Mouse (Mus musculus): ENCODE measurements at regions not wholly inside any gene's neighbourhood (a gene's known extent, or its start where the extent isn't known, plus 50 kb on each side); places are given as distances from the start of the nearest gene placed in this dataset.
A peak's percentile ranks its signal among the peaks of the same experiment; 100 is the strongest.

- TF ChIP-seq CTCF (IDR thresholded peaks at IDR 0.05; ENCODE audit: low read depth), result no peak
- 53% methylated on average over 4 of the region's 4 CpGs for WGBS
- Histone ChIP-seq H3K4me3 (ENCODE audit: low read length) (no peak overlapping the region), H3K4me1 (ENCODE audit: insufficient read depth, low read length) (no peaks in the 10 kb centered on the region), H3K36me3 (ENCODE audit: insufficient read depth, low read length) (no peaks in the 10 kb centered on the region), H3K27me3 (ENCODE audit: insufficient read depth, low read length) (no peaks in the 10 kb centered on the region), H3K4me2 (ENCODE audit: low read depth, low read length) (no peak overlapping the region), H3K9ac (replicated peaks; ENCODE audit: low read length) (no peak overlapping the region), H3K9me3 (ENCODE audit: low read length) (no peaks in the 10 kb centered on the region), H3K27ac (no peak overlapping the region)
- ATAC-seq (no peak), DNase-seq (ENCODE audit: low spot score) (peak; percentile 17)
These were observed 217.4 kb downstream of the Speer2 start for GRCm38 (mm10) chr16:69646156-69646555.

DNA sequence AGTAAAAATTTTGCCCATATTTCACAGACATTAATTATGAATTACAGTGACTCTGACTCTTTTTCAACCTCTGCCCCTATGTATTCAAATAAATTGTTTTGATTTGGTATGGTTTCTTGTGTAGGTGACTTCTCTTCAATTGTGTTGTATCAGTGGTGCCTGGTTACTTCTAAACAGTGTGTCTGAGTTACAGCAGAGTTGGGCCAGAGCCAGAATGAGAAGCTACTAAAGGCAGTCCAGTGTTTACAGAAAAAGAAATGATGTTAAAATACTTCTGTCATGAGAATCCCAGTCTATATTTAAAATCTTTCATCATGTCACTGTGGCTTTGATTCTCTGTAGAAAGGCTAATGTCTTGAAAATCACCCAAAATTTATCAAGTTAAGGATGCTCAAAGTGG, 255.8 kb downstream of the Speer2 start:
- no peaks in the 10 kb centered on the region for H3K27me3 ChIP-seq (ENCODE audit: insufficient read depth, low read length)
- no peaks in the 10 kb centered on the region for H3K36me3 ChIP-seq (ENCODE audit: insufficient read depth, low read length)
- no peak overlapping the region for H3K9ac ChIP-seq (replicated peaks; ENCODE audit: low read length)
- H3K4me3 ChIP-seq (ENCODE audit: low read length), result no peak overlapping the region
- ATAC-seq, result no peak
- H3K4me1 ChIP-seq (ENCODE audit: insufficient read depth, low read length), result no peaks in the 10 kb centered on the region
- no peaks in the 10 kb centered on the region for H3K9me3 ChIP-seq (ENCODE audit: low read length)
- TF ChIP-seq CTCF (IDR thresholded peaks at IDR 0.05; ENCODE audit: low read depth), result no peak
- no peak overlapping the region for H3K4me2 ChIP-seq (ENCODE audit: low read depth, low read length)
- no peak for DNase-seq (ENCODE audit: low spot score)
- H3K27ac ChIP-seq, result no peak overlapping the region

- Histone ChIP-seq H3K4me3 (ENCODE audit: low read length) (no peak overlapping the region), H3K36me3 (ENCODE audit: insufficient read depth, low read length) (no peaks in the 10 kb centered on the region), H3K9ac (replicated peaks; ENCODE audit: low read length) (no peak overlapping the region), H3K9me3 (ENCODE audit: low read length) (no peaks in the 10 kb centered on the region), H3K27ac (no peak overlapping the region), H3K4me1 (ENCODE audit: insufficient read depth, low read length) (no peaks in the 10 kb centered on the region), H3K27me3 (ENCODE audit: insufficient read depth, low read length) (no peaks in the 10 kb centered on the region), H3K4me2 (ENCODE audit: low read depth, low read length) (no peak overlapping the region)
- whole genome bisulfite sequencing, result 66% methylated on average over 3 of the region's 3 CpGs
- DNase-seq (ENCODE audit: low spot score) (no peak), ATAC-seq (0 out of 2 replicates have a peak, but pooled peaks have one; percentile 38)
- TF ChIP-seq CTCF (IDR thresholded peaks at IDR 0.05; ENCODE audit: low read depth), result no peak
These were observed 262.6 kb downstream of the Speer2 start for GRCm38 (mm10) chr16:69600978-69601377.

DNA sequence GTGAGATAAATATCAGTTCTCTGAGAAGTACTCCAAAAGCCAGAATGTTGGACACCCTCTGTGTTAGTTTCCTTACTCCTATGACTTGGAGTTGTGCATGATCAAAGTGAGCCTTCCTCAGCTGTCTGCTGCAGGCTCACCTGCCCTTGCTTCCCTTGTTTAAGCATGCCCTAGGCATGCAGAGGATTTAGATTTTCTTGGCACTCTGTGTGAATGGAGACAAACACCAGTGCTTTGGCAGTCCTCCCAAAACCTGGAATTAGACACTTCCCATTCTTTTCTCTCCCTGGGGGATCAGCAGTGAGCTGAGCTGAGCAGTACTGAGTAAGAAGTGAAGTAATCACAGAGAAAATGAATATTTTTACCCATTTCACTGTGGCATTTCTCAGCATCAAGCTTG, 286.3 kb downstream of the Speer2 start:
- H3K27ac ChIP-seq, result no peak overlapping the region
- H3K4me3 ChIP-seq (ENCODE audit: low read length), result no peak overlapping the region
- no peak overlapping the region for H3K9ac ChIP-seq (replicated peaks; ENCODE audit: low read length)
- no peak overlapping the region for H3K4me2 ChIP-seq (ENCODE audit: low read depth, low read length)
- H3K9me3 ChIP-seq (ENCODE audit: low read length), result no peaks in the 10 kb centered on the region
- no peaks in the 10 kb centered on the region for H3K27me3 ChIP-seq (ENCODE audit: insufficient read depth, low read length)
- no peaks in the 10 kb centered on the region for H3K4me1 ChIP-seq (ENCODE audit: insufficient read depth, low read length)
- ATAC-seq, result 0 out of 2 replicates have a peak, but pooled peaks have one; percentile 27
- DNase-seq (ENCODE audit: low spot score), result peak; percentile 68
- H3K36me3 ChIP-seq (ENCODE audit: insufficient read depth, low read length), result no peaks in the 10 kb centered on the region
- no peak for TF ChIP-seq CTCF (IDR thresholded peaks at IDR 0.05; ENCODE audit: low read depth)

- WGBS, result 59% methylated on average over 3 of the region's 3 CpGs
- Histone ChIP-seq H3K4me3 (ENCODE audit: low read length) (no peak overlapping the region), H3K9ac (replicated peaks; ENCODE audit: low read length) (no peak overlapping the region), H3K4me1 (ENCODE audit: insufficient read depth, low read length) (no peaks in the 10 kb centered on the region), H3K27ac (no peak overlapping the region), H3K27me3 (ENCODE audit: insufficient read depth, low read length) (no peaks in the 10 kb centered on the region), H3K36me3 (ENCODE audit: insufficient read depth, low read length) (no peaks in the 10 kb centered on the region), H3K9me3 (ENCODE audit: low read length) (no peaks in the 10 kb centered on the region), H3K4me2 (ENCODE audit: low read depth, low read length) (no peak overlapping the region)
- no peak for ATAC-seq
- DNase-seq (ENCODE audit: low spot score), result no peak
- no peak for TF ChIP-seq CTCF (IDR thresholded peaks at IDR 0.05; ENCODE audit: low read depth)
These were observed 295.4 kb downstream of the Speer2 start for GRCm38 (mm10) chr16:69568189-69568588.

DNA sequence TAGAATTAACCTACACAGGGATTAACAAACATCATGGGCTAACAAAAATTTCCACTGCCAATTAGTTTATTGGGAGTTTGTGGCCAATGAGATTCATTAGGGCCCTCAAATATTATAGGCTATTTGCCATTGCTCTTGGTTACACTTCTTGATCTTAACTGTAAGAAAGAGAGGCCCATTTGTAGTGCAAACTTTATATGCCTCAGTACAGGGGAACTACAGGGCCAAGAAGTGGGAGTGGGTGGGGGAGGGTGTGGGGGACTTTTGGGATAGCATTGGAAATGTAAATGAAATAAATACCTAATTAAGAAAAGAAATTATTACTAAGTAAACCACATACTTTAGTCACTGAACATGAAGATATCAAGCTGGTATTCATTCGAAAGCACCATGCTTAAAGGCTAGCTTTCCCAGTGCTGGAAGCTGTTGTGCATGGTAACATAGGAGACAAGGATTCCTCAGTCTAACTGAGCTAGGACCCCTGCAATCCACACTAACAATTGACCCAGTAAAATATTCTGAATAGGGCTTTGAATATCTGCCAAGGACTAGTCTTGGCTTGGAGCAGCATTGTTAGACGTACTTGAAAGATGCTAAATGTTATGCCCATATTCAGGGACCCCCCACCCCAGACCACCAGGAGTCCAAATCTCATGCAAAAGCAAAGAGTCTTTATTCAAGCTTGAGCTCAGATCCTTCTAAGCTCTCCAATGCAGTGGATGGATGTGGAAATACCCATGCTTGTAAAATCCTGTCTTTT, 295.9 kb downstream of the Speer2 start:
- H3K4me1 ChIP-seq (ENCODE audit: insufficient read depth, low read length), result no peaks in the 10 kb centered on the region
- no peaks in the 10 kb centered on the region for H3K27me3 ChIP-seq (ENCODE audit: insufficient read depth, low read length)
- H3K4me2 ChIP-seq (ENCODE audit: low read depth, low read length), result no peak overlapping the region
- DNase-seq (ENCODE audit: low spot score) (peak; percentile 51), ATAC-seq (peak; percentile 80)
- TF ChIP-seq CTCF (IDR thresholded peaks at IDR 0.05; ENCODE audit: low read depth), result no peak
- H3K9me3 ChIP-seq (ENCODE audit: low read length), result no peaks in the 10 kb centered on the region
- 39% methylated on average over 2 of the region's 2 CpGs for WGBS
- no peak overlapping the region for H3K9ac ChIP-seq (replicated peaks; ENCODE audit: low read length)
- H3K36me3 ChIP-seq (ENCODE audit: insufficient read depth, low read length), result no peaks in the 10 kb centered on the region
- H3K4me3 ChIP-seq (ENCODE audit: low read length), result no peak overlapping the region
- H3K27ac ChIP-seq, result no peak overlapping the region
